ENCODE assay signal across 13 mouse cellular contexts in genomic region chr1:138644991-138645390, GRCm38 (mm10). TPM values are rescaled to one million over a fixed set of nuclear protein-coding genes. Genes with fewer than 3 reads are reported as not detected.
A peak's percentile ranks its signal among the peaks of the same experiment; 100 is the strongest.
DNase-seq lines count a peak whose midpoint lies in the region; ATAC-seq and TF ChIP-seq lines count a peak whose summit lies in the region.
"Had no signal": no experiment of that assay in that cellular context is flagged by ENCODE, and none has a peak within 500 bp of the region (broad histone marks: within the 10 kb centered on the region; RNA-seq: fewer than 3 reads in every experiment).

No protein-coding gene starts in this region.

- no peaks in the 10 kb centered on the region; the same call in 1 of the 2 replicates for H3K4me1 ChIP-seq in limb, embryonic 14.5 days (ENCODE audit: control insufficient read depth, insufficient read depth, low read length)
- no peaks in the 10 kb centered on the region for H3K4me1 ChIP-seq in limb, embryonic 10.5 days
- H3K4me1 ChIP-seq: embryonic facial prominence, embryonic 15.5 days; hindbrain, embryonic 13.5 days; limb, embryonic 15.5 days had no signal

- 55% methylated on average over 3 of the region's 3 CpGs for WGBS in limb, embryonic 14.5 days
- WGBS in limb, embryonic 10.5 days = 80% methylated on average over 3 of the region's 3 CpGs

- H3K4me3 ChIP-seq in limb, embryonic 14.5 days (replicated peaks; ENCODE audit: low read length) = no peak overlapping the region
- no peak overlapping the region for H3K4me3 ChIP-seq in limb, embryonic 10.5 days
- H3K4me3 ChIP-seq: embryonic facial prominence, embryonic 15.5 days; hindbrain, embryonic 13.5 days; limb, embryonic 15.5 days had no signal

- no peak overlapping the region for H3K4me2 ChIP-seq in limb, embryonic 14.5 days (replicated peaks; ENCODE audit: low read depth, low read length, severe bottlenecking)
- H3K4me2 ChIP-seq: embryonic facial prominence, embryonic 15.5 days; hindbrain, embryonic 13.5 days; limb, embryonic 15.5 days had no signal

- no peak overlapping the region for H3K27ac ChIP-seq in limb, embryonic 14.5 days (replicated peaks; ENCODE audit: low read depth, low read length)
- H3K27ac ChIP-seq in limb, embryonic 10.5 days = no peak overlapping the region
- H3K27ac ChIP-seq: embryonic facial prominence, embryonic 15.5 days; hindbrain, embryonic 13.5 days; limb, embryonic 15.5 days had no signal

- no peaks in the 10 kb centered on the region for H3K27me3 ChIP-seq in limb, embryonic 14.5 days (ENCODE audit: control insufficient read depth, insufficient read depth, low read length)
- no peaks in the 10 kb centered on the region for H3K27me3 ChIP-seq in limb, embryonic 10.5 days (ENCODE audit: low read depth, poor library complexity, severe bottlenecking)
- H3K27me3 ChIP-seq: embryonic facial prominence, embryonic 15.5 days; hindbrain, embryonic 13.5 days; limb, embryonic 15.5 days had no signal

- TF ChIP-seq POLR2A in limb, embryonic 14.5 days (IDR thresholded peaks at IDR 0.05; ENCODE audit: borderline replicate concordance, extremely low read depth, insufficient read depth, insufficient read length) = no peak

- H3K9ac ChIP-seq in limb, embryonic 14.5 days (ENCODE audit: low read depth, low read length, severe bottlenecking) = no peak overlapping the region
- H3K9ac ChIP-seq: embryonic facial prominence, embryonic 15.5 days; hindbrain, embryonic 13.5 days; limb, embryonic 15.5 days had no signal

- H3K36me3 ChIP-seq in limb, embryonic 14.5 days (ENCODE audit: control insufficient read depth, insufficient read depth, low read length) = no peaks in the 10 kb centered on the region
- H3K36me3 ChIP-seq in limb, embryonic 10.5 days = no peaks in the 10 kb centered on the region
- H3K36me3 ChIP-seq: embryonic facial prominence, embryonic 15.5 days; hindbrain, embryonic 13.5 days; limb, embryonic 15.5 days had no signal

- no peak for ATAC-seq in limb, embryonic 14.5 days (ENCODE audit: low FRiP score, low read depth)
- no peak for ATAC-seq in megakaryocyte, adult 5-6 weeks (ENCODE audit: poor library complexity, severe bottlenecking)

- DNase-seq in cerebellum, adult 9-10 months = peak; percentile 7
- no peak for DNase-seq in cerebellum, adult 8-10 months
- DNase-seq in limb, embryonic 14.5 days (ENCODE audit: low spot score) = peak; percentile 36
- no peak for DNase-seq in limb, embryonic 10.5 days (ENCODE audit: low spot score)
- DNase-seq in fat pad, adult 2 months (ENCODE audit: extremely low read depth, low read depth, low spot score) = peak; percentile 84
- DNase-seq in lung, postnatal 25 days (ENCODE audit: low spot score) = peak; percentile 14
- DNase-seq in thymus, postnatal 10 days (ENCODE audit: low spot score in 2 of 2) = no peak
- DNase-seq: heart, adult 11 months; thymus, postnatal 25 days had no signal

- no peaks in the 10 kb centered on the region for H3K9me3 ChIP-seq in limb, embryonic 14.5 days (ENCODE audit: control insufficient read depth, low read length)
- no peaks in the 10 kb centered on the region for H3K9me3 ChIP-seq in limb, embryonic 10.5 days (replicated peaks)
- H3K9me3 ChIP-seq: embryonic facial prominence, embryonic 15.5 days; hindbrain, embryonic 13.5 days; limb, embryonic 15.5 days had no signal

RNA-seq across cellular contexts. Expression of gene Nek7, which starts 25.1 kb away (rescaled TPM):
- polyA plus RNA-seq in limb, embryonic 14.5 days (2012; rRNA removed) = 13.0 and 14.2 TPM in 2 replicates
- polyA plus RNA-seq in limb, embryonic 14.5 days (2014; fragmentation: Nextera tagmentation; extraction: Ambion mirVana) = 32.4 and 37.7 TPM in 2 replicates
- polyA plus RNA-seq in limb, embryonic 10.5 days (2016; fragmentation: Nextera tagmentation; extraction: Ambion mirVana) = 26.1 and 34.7 TPM in 2 replicates
- total RNA-seq in megakaryocyte, adult 5-6 weeks (2015) = 57.3 and 65.8 TPM in 2 replicates
- total RNA-seq in megakaryocyte, adult 5-6 weeks (2017) = 52.9 and 59.6 TPM in 2 replicates

Comparison
In these comparisons a context has a peak if more than half of its experiments do, and no peak if none do; other contexts are left out.
1. DNase-seq: peak in cerebellum, adult 9-10 months (single experiment), limb, embryonic 14.5 days (single experiment), fat pad, adult 2 months (single experiment) and lung, postnatal 25 days (single experiment); none in cerebellum, adult 8-10 months (single experiment), limb, embryonic 10.5 days (single experiment) and thymus, postnatal 10 days (0 of 2).